Mouse (Mus musculus): Measurements from ENCODE around the gene Gdpd2.

Gdpd2 gene

GRCm38 (mm10) chrX:100729665-100730188 lies at the start of gene Gdpd2:
Gene Gdpd2 (plus strand): TSS chrX:100729873.
- DNase-seq (ENCODE audit: low read depth): peak; percentile 65

DNA sequence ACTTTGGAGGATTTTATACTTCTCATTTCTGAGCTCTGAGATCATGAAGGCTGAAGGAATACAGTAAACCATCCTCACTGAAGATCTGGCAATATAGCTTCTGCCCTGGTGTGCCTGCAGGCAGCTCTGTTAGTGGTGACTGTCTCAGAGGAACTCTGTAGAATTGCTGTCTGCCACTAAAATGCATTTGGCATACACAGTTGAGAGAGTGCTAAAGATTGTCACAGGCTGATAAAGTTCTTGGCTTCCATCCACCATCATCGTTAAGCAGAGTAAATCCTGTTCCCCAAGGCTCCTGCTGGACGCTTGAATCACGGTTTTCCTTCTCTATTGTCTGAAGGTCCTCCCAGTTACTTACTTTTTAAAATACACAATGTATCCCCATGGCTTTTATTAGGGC lies 43.1 kb upstream of the Gdpd2 start:
- peak; percentile 15 for DNase-seq (ENCODE audit: low read depth)

- DNase-seq (ENCODE audit: low read depth): peak; percentile 87
These were observed 42.2 kb upstream of the Gdpd2 start for GRCm38 (mm10) chrX:100687360-100688032.

DNA sequence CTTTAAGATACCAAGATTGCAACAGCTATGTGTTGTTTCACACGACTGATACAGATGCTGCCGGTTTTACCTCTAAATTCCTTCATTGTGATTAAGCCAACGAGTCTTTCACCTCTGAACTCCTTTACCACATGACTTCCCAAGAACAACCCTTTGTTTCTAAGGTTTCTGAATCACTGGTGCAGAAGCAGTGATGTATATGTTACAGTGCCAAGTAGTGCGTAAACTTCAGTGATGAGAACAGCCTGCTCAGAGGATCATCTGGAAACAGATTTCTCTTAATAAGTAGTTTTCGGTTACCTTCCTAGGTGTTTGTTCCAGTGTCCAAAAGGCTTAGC lies 41.7 kb upstream of the Gdpd2 start:
- peak; percentile 66 for DNase-seq (ENCODE audit: low read depth)

DNA sequence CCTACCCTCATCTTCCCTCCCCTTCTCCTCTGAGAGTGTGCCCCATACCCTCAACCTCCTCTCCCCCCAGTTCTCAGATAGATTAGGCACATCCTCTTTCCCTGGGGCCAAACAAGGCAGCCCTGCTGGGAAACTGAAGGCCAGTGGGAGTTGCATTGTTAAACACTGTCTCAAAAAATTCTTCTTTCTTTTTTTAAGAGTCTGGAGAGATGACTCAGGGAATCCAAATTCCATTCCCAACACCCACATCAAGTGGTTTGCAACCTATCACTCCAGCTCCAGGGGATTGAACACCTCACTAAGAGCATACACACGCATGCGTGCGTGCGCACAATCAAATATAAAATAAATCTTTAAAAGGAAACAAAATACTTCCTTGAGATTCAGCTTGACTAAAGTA lies 32.9 kb upstream of the Gdpd2 start:
- peak; percentile 54 for DNase-seq (ENCODE audit: low read depth)

GRCm38 (mm10) chrX:100708032-100708431 lies 21.6 kb upstream of the Gdpd2 start:
- DNase-seq (ENCODE audit: low read depth): no peak

DNA sequence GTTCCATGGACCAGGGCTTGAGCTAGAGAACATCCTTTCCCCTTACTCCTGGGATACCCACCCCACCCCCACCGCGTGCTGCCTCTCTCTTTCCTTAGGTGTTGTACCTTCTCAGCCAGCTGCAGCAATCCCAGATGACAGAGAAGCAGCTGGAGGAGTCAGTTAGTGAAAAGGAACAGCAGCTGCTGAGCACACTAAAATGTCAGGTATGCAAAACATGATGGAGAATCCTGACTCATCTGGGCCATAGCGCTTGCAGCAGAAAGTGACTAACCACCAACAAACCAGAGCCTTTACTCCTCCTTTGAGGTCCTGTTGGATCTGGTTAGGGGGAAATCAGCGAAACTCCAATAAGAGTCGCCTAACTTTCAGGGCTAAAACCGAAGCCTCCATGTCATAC lies 13.5 kb upstream of the Gdpd2 start:
- DNase-seq (ENCODE audit: low read depth): peak; percentile 71

GRCm38 (mm10) chrX:100728947-100729346 lies 726 bp upstream of the Gdpd2 start:
- peak; percentile 83 for DNase-seq (ENCODE audit: low read depth)

DNA sequence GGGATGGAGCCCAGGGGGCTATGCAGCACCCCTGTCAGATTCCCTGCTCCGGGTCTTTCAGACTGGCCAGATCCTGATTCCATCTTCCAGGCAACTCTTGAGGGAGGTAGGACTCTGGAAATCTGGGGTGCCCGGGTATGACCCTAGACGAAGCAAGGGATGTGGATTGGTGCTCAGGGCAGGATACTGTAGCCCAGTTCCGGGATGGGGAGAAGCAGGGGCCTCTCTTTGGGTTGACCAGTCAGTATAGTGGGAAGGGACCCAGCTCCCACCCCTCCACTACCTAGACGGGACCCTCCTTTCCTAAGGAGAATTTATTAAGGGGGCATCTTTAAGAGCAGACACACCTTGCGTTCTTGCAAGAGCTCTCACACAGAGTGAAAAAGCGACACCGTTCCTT lies 593 bp downstream of the Gdpd2 start:
- no peak for DNase-seq (ENCODE audit: low read depth)

GRCm38 (mm10) chrX:100734359-100734758 lies 4.7 kb downstream of the Gdpd2 start:
- DNase-seq (ENCODE audit: low read depth): no peak

DNA sequence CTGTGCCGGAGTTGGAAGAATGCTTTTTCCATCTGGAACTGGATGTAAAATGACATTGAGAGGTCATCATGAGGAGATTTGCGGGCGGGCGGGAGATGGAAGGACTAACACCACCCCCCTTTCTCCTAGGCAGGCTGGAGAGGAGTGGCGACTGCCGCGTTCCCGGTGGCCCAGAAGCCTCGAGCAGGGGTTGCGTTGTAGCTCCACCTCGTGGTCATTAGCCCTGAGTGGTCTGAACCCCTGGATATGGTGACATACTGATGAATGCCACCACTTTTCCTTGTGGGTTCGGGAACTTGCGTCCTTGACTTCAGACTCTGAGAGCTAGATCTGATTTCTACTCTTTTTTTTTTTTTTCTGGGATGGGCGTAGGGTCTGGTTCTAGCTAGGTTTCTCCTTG lies 9.2 kb downstream of the Gdpd2 start:
- DNase-seq (ENCODE audit: low read depth): peak; percentile 74

- DNase-seq (ENCODE audit: low read depth): peak; percentile 32
These were observed 9.8 kb downstream of the Gdpd2 start for GRCm38 (mm10) chrX:100739443-100739842.

DNA sequence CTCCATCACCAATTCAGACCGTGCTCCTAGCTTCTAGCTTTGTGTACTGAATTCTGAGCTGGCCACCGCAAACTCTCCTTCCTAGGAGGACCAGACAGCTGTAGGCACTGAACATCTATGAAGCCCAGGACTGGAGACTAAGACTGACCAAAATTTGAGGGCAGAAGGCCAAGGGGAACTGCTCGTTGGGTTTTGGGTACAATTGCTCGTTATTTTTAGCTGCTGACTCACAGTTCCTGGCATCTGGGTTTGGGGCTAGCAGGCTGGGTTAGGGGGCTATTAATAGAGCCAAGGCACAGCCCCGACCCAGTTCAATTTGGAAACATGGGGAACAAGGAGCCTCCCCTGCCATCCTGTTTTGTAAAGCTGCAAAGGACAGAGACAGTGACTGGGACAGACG lies 11.1 kb downstream of the Gdpd2 start:
- peak; percentile 82 for DNase-seq (ENCODE audit: low read depth)

- DNase-seq (ENCODE audit: low read depth): peak; percentile 39
These were observed 12.3 kb downstream of the Gdpd2 start for GRCm38 (mm10) chrX:100741940-100742339.

GRCm38 (mm10) chrX:100765855-100766254 lies 36.2 kb downstream of the Gdpd2 start:
- DNase-seq (ENCODE audit: low read depth): peak; percentile 38

GRCm38 (mm10) chrX:100767181-100767884 lies 37.7 kb downstream of the Gdpd2 start, which contains the start of gene Dlg3:
Gene Dlg3 (plus strand): TSS chrX:100767722.
- DNase-seq (ENCODE audit: low read depth): peak; percentile 64

DNA sequence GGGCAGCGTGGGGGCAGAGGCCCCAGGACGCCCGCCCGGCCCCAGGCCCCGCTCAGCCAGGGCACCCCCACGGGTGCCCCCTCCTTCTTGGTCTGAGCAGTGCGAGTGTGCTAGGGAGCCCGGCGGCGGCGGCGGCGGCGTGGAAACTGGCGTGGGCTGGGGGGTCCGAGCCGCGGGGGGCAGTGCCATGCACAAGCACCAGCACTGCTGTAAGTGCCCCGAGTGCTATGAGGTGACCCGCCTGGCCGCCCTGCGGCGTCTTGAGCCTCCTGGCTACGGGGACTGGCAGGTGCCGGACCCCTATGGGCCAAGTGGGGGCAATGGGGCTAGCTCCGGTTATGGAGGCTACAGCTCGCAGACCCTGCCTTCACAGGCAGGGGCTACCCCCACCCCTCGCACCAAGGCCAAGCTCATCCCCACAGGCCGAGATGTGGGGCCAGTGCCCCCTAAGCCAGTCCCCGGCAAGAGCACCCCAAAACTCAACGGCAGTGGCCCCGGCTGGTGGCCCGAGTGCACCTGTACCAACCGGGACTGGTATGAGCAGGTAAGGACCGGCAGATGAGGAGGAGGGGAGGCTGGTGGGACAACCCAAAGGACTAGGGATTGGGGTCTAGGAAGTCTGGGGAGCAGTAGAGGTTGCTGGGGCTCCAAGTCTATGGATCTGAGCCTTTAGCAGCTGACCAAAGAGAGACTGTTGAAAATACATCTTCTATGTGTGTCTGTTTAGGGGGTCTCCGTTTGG lies 38.4 kb downstream of the Gdpd2 start:
- DNase-seq (ENCODE audit: low read depth): no peak

DNA sequence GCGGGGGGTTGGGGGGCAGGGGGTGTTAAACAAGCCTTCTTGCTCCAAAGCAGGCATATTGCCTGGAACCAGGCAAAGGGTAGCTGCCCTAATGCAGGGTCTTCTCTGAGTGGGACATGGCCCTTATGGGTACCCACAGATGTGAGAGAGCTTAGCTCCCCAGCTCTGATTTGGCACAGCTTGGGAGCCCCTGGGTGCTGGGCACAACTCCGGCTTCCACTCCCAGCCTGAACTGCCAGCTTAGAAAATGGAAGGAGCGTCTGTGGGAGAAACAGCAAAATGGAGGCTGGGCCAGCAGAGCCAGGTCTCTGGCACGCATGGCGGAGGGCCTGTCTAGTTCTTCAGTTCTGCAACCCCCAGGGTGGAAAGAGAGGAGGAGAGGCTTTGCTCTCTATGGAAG lies 39.6 kb downstream of the Gdpd2 start:
- DNase-seq (ENCODE audit: low read depth): no peak

GRCm38 (mm10) chrX:100774341-100774811 lies 44.7 kb downstream of the Gdpd2 start:
- peak; percentile 82 for DNase-seq (ENCODE audit: low read depth)

DNA sequence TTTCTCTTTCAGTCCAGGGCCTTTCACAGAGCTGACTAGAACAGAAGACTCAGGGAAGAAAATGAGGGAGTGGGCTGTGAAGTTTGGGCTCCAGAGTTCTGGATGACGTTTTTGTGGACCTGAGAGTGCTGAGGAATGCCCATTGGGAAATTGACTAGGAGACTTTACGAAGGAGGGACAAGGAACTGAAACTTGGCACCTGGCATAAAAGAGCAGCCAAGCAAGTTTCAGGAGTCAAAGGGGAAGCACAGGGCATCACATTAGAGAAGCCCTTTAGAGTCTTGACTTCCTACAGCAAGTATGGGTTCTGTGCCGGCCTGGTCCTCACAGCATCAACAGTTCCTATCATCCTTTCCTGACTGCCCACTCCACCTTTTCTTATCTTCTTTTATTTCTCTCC lies 45.7 kb downstream of the Gdpd2 start:
- no peak for DNase-seq (ENCODE audit: low read depth)

GRCm38 (mm10) chrX:100776494-100776893 lies 46.8 kb downstream of the Gdpd2 start:
- DNase-seq (ENCODE audit: low read depth): peak; percentile 83

DNA sequence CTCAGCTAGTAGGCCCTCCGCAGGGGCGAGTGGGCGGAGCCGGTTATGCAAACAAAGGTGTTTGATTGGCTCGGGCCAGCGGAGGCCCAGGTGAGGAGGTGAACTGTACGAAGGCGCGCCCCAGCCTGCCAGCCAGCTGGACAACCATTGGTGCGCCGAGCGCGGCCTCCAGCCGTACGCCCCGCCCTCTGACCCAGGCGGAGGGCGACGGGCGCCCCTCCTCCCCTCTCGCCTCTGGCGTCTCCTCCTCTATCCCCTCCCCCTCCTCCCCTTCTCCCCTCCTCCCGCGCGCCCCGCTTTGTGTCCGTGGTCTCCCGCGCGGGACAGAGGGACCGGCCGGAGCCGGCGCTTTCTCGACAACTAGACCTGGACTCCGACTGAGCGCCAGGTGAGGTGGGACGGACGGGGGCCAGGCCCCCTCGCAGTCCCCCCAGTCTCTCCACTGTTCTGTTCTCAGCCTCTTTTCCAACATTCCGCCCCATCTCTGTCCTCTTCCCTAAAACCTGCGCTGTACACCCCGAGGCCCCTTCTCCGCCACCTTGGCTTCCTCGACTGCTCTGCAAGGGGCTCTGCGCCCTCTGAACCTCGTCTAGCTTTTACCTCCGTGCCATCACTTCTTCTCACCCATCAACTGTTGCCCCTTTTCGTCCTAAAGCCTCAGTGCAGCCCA lies 47.4 kb downstream of the Gdpd2 start:
- DNase-seq (ENCODE audit: low read depth): peak; percentile 69

Measured in NIH3T3 (cell line).